Mouse (Mus musculus) bone marrow macrophage, adult 2 months (primary cell): Measurements from ENCODE around the gene Cfl1. TPM values are rescaled to one million over a fixed set of nuclear protein-coding genes. Genes with fewer than 3 reads are reported as not detected.

ENCODE experiments used
- H3K27ac ChIP-seq: 2 replicates; pipeline ENCODE4 v1.5.1; 2012; ENCODE audit warnings: low read depth, low read length; ENCODE audit not compliant: insufficient read depth
- H3K4me1 ChIP-seq: 2 replicates; pipeline ENCODE4 v1.6.1; 2012; ENCODE audit warnings: low read length; ENCODE audit not compliant: control insufficient read depth, insufficient read depth
- H3K4me3 ChIP-seq: 2 replicates; pipeline ENCODE4 v1.5.1; 2012; ENCODE audit warnings: mild to moderate bottlenecking, low read length, moderate library complexity; ENCODE audit not compliant: insufficient read depth
- CTCF ChIP-seq: IDR thresholded peaks from 2 replicates; pipeline ENCODE4 v1.5.1; 2012; ENCODE audit warnings: low read depth, mild to moderate bottlenecking, low read length, moderate library complexity
- POLR2A ChIP-seq: IDR thresholded peaks from 2 replicates; pipeline ENCODE4 v1.6.1; 2012; ENCODE audit warnings: mild to moderate bottlenecking, low read depth, low read length, borderline replicate concordance
- polyA plus RNA-seq: library from polyadenylated mRNA; stranded (reverse); fragments of >200 nt; gene quantifications from 2 replicates; pipeline ENCODE4 v1.2.4, GENCODE M21; 2012; ENCODE audit not compliant: missing spikeins, insufficient read depth, insufficient read length

Gene Cfl1
- polyA plus RNA-seq, 1 experiment, result 2,021 TPM

DNA sequence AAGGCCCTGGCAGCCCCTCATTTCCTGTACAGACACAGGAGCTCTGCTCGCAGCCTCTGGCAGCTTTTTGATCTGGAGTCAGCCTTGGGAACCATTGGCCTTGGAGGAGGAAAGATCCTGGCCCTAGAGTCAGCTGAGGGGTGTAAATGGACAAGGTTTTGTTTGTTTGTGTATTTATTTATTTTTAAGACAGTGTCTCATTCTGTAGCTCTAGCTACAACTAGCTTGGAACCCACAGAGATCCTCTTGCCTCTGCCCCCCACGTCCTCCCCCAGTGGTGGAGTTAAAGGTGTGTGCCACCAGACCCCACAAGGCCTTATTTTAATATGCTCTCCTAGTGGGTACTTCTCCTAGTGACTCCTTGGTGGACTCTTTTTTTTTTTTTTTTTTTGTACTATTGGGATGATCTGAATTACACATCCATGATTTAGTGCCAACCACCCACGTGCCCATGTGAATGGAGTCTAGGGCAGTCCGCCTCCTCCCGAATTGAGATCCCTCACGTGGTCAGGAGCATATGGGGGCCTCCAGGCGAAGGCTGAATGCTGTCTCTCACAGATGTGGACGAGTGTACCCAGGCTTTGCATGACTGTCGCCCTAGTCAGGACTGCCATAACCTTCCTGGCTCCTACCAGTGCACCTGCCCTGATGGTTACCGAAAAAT lies 13.1 kb upstream of the Cfl1 start:
- TF ChIP-seq CTCF (no peak), POLR2A (no peak)
- Histone ChIP-seq H3K27ac (no peak overlapping the region), H3K4me1 (0 out of 2 replicates have a peak, but pooled peaks cover 2% of the 10 kb centered on the region), H3K4me3 (no peak overlapping the region)

DNA sequence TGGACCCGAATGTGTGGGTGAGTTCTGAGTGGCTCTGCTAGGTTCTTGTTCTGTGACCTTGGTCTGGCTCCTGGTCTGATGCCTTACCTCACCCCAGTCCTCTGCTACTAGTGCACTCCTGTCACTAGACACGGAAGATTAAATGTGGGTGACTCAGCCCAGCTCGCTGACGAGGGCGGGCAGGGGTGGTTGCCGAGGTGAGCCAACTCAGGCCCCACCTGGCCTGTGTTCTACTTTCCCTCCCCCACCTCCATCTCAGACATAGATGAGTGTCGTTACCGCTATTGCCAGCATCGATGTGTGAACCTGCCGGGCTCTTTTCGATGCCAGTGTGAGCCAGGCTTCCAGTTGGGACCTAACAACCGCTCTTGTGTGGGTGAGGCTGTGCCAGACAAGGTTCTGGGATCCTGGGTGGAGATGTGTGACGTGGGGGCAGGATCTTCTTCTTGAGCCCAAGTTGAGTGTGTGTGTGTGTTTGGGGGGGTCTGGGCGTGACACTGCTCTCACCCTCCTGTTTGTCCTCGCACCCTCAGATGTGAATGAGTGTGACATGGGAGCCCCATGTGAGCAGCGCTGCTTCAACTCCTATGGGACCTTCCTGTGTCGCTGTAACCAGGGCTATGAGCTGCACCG lies 12.5 kb upstream of the Cfl1 start:
- TF ChIP-seq POLR2A, result no peak
- no peak for TF ChIP-seq CTCF

DNA sequence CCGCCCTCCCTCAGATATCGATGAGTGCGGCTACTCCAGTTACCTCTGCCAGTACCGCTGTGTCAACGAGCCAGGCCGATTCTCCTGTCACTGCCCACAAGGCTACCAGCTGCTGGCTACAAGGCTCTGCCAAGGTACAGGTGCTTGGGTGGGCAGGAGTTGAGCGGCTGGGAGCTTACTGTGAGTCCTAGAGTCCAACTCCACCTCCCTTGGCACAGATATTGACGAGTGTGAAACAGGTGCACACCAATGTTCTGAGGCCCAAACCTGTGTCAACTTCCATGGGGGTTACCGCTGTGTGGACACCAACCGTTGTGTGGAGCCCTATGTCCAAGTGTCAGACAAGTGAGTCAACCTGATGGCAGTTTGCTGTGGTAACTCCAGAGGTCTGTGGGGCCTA lies 10.2 kb upstream of the Cfl1 start:
- TF ChIP-seq CTCF, result no peak
- TF ChIP-seq POLR2A, result no peak
- no peak overlapping the region for H3K4me3 ChIP-seq
- H3K4me1 ChIP-seq, result no peaks in the 10 kb centered on the region
- no peak overlapping the region for H3K27ac ChIP-seq

More for the DNA sequence above, 12.5 kb upstream of the Cfl1 start:
- no peak overlapping the region for H3K27ac ChIP-seq
- no peak overlapping the region for H3K4me3 ChIP-seq
- 0 out of 2 replicates have a peak, but pooled peaks cover 2% of the 10 kb centered on the region for H3K4me1 ChIP-seq

DNA sequence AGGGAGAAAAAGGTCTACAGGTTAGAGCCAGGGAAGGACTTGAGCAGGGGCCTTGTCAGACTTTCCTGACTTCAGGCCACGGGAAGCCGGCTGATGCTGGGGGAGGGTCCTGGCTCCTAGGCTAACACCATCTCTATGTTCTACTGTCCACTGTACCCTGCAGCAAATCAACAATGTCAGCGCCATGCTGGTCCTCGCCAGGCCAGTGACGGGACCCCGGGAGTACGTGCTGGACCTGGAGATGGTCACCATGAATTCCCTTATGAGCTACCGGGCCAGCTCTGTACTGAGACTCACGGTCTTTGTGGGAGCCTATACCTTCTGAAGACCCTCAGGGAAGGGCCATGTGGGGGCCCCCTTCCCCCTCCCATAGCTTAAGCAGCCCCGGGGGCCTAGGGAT lies 8.9 kb upstream of the Cfl1 start:
- Histone ChIP-seq H3K4me3 (no peak overlapping the region), H3K4me1 (no peaks in the 10 kb centered on the region), H3K27ac (no peak overlapping the region)
- TF ChIP-seq POLR2A (no peak), CTCF (no peak)

DNA sequence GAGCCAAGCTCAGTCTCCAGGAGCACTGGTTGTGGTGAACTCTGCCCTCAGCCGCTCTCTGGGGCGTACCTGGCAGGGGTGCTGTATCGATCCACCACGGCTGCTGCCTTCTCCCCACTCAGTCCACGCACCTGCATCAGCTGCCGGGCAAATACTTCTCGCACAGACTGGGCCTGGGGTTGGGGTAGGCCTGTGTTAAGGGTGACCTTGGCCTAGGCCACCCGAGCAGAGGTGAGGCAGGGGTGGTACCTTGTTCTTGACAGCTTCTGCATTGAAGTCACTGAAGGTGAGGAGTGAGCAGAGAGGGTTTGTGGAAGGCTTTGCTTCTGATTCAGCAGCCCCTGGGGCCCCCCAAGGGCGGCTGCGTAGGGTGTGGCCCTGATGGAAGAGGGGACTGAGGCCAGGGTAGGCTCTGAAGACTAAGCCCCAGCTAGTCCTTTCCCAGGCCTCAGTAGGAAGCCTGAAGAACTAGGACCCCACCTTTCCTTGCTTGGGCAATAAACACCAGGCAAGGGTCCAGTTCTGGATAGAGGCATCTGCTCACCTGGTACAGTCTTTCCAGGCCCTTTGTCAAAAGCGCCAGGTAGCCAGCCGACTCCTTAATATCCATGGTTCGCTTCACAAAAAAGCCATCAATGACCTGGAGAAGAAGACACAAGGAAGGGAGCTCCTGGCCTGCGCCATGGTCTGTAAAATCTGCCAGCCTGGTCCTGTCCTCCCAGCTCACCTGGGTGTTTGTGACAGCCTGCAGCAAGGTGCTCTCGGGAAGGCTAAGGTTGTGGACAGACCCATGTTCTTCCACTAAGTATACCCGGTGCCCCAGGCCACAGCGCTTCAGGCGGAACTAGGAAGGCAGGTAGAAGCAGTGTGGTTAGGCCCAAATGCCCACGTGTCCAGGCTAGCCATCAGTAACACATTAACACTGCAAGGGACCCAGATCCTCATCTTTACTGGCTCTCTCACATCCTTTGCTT lies 6.6 kb upstream of the Cfl1 start:
- no peak overlapping the region for H3K27ac ChIP-seq
- no peak overlapping the region for H3K4me3 ChIP-seq
- TF ChIP-seq POLR2A, result no peak
- TF ChIP-seq CTCF, result no peak
- H3K4me1 ChIP-seq, result peaks cover 9% of the 10 kb centered on the region

DNA sequence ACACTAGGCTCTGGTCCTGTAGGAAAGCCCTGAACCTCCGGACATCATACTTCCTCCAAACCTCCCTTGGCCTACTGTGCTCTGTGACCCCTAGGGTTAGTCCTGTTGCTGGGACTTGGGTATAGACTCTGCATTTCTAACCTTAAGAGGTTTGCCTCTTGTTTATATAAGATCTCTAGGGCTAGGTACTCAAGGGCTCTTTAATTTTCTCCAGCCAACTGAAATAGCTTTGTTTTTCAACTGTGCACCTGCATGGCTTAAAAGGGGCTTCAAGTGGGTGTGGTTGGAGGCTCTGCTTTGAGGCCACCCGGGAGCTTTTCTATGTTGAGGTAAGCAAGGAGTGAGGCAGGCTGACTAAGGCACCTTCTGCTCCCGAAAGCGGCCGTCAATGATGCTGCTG lies 5.8 kb upstream of the Cfl1 start:
- TF ChIP-seq CTCF, result no peak
- no peak for TF ChIP-seq POLR2A
- no peak overlapping the region for H3K27ac ChIP-seq
- peaks cover 9% of the 10 kb centered on the region for H3K4me1 ChIP-seq
- H3K4me3 ChIP-seq, result no peak overlapping the region

DNA sequence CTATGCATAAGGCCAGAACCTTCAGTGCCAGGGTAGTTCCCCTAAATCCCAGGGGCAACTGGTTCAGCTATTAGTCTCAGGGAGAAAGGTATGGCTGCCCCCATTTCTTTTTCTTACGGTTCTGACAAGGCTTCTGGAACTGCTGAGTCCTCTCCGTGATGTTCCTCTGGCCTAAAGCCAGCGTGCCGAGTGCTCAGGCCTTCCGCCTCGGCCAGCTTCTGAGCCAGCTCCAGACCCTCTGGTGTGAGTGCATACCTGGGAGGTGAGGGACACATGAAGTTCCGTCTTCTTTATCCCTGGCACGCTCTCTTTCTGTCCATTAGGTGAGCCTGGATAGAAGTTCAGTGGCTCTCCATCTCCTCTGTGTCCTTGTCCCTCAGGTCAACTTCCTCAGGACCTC lies 4.9 kb upstream of the Cfl1 start:
- Histone ChIP-seq H3K4me3 (no peak overlapping the region), H3K27ac (no peak overlapping the region), H3K4me1 (peaks cover 9% of the 10 kb centered on the region)
- no peak for TF ChIP-seq POLR2A
- no peak for TF ChIP-seq CTCF

DNA sequence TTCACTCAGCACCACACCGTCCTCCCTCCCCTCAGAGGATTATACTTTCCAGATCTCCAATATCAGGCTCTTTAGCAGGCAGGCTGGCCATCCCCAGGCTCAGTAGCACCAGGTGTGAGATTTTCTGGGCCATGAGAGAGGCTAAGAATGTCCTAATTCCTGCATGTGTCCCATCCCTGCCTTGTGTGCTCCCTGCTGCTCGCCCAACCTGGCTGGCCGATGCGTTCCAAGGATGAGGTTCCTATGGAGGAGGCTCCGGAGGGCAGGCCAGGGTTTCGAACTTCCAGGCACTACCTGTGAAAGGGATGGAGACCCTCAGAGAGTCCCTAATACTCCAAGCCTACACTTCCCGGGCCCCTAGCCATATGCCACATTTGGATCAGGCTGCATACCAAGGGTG lies 4.4 kb upstream of the Cfl1 start:
- no peak overlapping the region for H3K27ac ChIP-seq
- no peak for TF ChIP-seq POLR2A
- no peak for TF ChIP-seq CTCF
- H3K4me3 ChIP-seq, result no peak overlapping the region
- H3K4me1 ChIP-seq, result peaks cover 9% of the 10 kb centered on the region

DNA sequence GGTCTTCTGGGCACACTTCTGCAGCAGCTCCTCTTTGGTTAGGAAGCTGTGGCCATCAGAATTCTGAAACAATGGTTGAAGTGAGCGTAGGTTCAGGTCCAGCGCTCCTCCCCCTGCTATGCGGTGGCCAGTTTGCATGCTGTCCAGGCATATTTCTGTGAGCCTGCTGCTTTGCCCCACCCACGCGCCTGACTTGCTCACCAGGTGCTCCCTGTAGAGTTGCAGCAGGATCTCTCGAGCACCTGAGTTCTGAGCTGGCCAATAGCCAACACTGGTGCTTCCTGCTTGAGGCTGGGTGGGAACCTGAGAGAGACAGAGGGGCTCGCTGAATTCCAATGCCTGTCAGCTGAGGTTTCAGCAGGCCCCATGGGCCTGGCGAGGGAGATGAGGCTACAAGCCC lies 4.0 kb upstream of the Cfl1 start:
- TF ChIP-seq CTCF, result no peak
- TF ChIP-seq POLR2A, result no peak
- Histone ChIP-seq H3K27ac (no peak overlapping the region), H3K4me3 (no peak overlapping the region), H3K4me1 (peaks cover 9% of the 10 kb centered on the region)

DNA sequence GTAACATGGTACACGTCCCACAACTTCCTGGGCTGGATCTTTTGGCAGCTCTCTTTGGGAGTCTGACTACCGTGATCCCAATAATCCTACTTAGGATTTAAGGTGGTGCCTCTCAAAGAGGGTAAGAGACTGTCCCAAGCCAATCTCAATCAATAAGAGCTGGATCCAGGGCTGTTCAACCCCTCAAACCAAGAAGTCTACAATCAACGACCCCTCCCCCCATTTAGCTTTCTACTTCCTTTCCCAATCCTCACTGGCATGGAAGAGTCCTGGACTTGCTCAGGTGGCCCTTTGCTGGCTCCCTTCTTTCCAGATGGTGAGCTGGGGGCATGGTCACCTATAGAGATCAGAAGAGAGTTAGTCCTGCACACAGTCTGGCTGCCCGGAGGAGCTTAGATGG lies 3.5 kb upstream of the Cfl1 start:
- Histone ChIP-seq H3K4me1 (peaks cover 9% of the 10 kb centered on the region), H3K27ac (no peak overlapping the region)
- TF ChIP-seq CTCF (no peak), POLR2A (no peak)

More for the DNA sequence above, 3.5 kb upstream of the Cfl1 start:
- H3K4me3 ChIP-seq, result no peak overlapping the region; the same call in 1 of the 2 replicates
